Mouse (Mus musculus): Measurements from ENCODE around the gene 4833427G06Rik. TPM values are rescaled to one million over a fixed set of nuclear protein-coding genes. Genes with fewer than 3 reads are reported as not detected.
A peak's percentile ranks its signal among the peaks of the same experiment; 100 is the strongest.

4833427G06Rik gene
- total and polyA plus RNA-seq, 3 experiments, result not detected

- TF ChIP-seq CTCF (IDR thresholded peaks at IDR 0.05 in 2 of 3, conservative IDR thresholded peaks at IDR 0.05 in 1 of 3; ENCODE audit: control insufficient read depth in 1 of 3, insufficient read depth in 1 of 3, low read depth in 2 of 3, low read length in 3 of 3, poor library complexity in 1 of 3, severe bottlenecking in 1 of 3), result peak in 2 of 3 experiments; percentile 41 to 84; a peak in 4 of 6 replicates
- TF ChIP-seq JUND (IDR thresholded peaks at IDR 0.05; ENCODE audit: low read depth, low read length), result no peak
- TF ChIP-seq CHD1 (IDR thresholded peaks at IDR 0.05; ENCODE audit: low read depth, low read length), result no peak
- TF ChIP-seq USF1 (IDR thresholded peaks at IDR 0.05; ENCODE audit: low read depth, low read length), result no peak
- no peak for TF ChIP-seq TAL1 (IDR thresholded peaks at IDR 0.05; ENCODE audit: low read length)
- TF ChIP-seq NELFE (IDR thresholded peaks at IDR 0.05; ENCODE audit: low read depth, low read length), result no peak
- TF ChIP-seq GATA1 (IDR thresholded peaks at IDR 0.05; ENCODE audit: low read depth, low read length), result peak; percentile 91
- TF ChIP-seq ZNF384 (IDR thresholded peaks at IDR 0.05; ENCODE audit: low read depth, low read length), result peak; percentile 59
- TF ChIP-seq ZMIZ1 (IDR thresholded peaks at IDR 0.05; ENCODE audit: low read depth, low read length), result no peak
- TF ChIP-seq POLR2AphosphoS5 (IDR thresholded peaks at IDR 0.05; ENCODE audit: borderline replicate concordance, low read depth, low read length), result no peak
- TF ChIP-seq POLR2AphosphoS2 (IDR thresholded peaks at IDR 0.05; ENCODE audit: low read length), result no peak
- no peak for TF ChIP-seq MAX (IDR thresholded peaks at IDR 0.05; ENCODE audit: low read length)
Measured at GRCm38 (mm10) chr9:51052180-51052579, 49.7 kb downstream of the 4833427G06Rik start (continued).

- Histone ChIP-seq H3K4me1 (ENCODE audit: control insufficient read depth in 1 of 2, insufficient read depth in 2 of 2, low read length in 2 of 2) (peaks cover 0 to 3% of the 10 kb centered on the region in 2 experiments; a peak in 1 of 4 replicates), H3K9me3 (replicated peaks; ENCODE audit: insufficient read depth, low read length) (no peaks in the 10 kb centered on the region), H3K27me3 (ENCODE audit: control insufficient read depth in 1 of 2, insufficient read depth in 2 of 2, low read length in 2 of 2) (no peaks in the 10 kb centered on the region), H3K36me3 (ENCODE audit: control insufficient read depth in 1 of 2, insufficient read depth in 2 of 2, low read length in 2 of 2) (no peaks in the 10 kb centered on the region), H3K27ac (ENCODE audit: control insufficient read depth, low read depth, low read length) (no peak overlapping the region), H3K4me3 (ENCODE audit: control insufficient read depth in 1 of 2, insufficient read depth in 1 of 2, low read depth in 2 of 2, low read length in 2 of 2) (no peak overlapping the region), H3K9ac (ENCODE audit: control insufficient read depth, low read depth, low read length, poor library complexity, severe bottlenecking) (no peak overlapping the region), H3K79me2 (ENCODE audit: control insufficient read depth, insufficient read depth, low read length, poor library complexity) (no peaks in the 10 kb centered on the region)
- TF ChIP-seq MYB (IDR thresholded peaks at IDR 0.05; ENCODE audit: low read depth, low read length) (no peak), USF1 (IDR thresholded peaks at IDR 0.05; ENCODE audit: low read depth, low read length) (no peak), CHD1 (IDR thresholded peaks at IDR 0.05; ENCODE audit: low read depth, low read length) (no peak), TBP (IDR thresholded peaks at IDR 0.05; ENCODE audit: low read depth, low read length) (no peak), EP300 (IDR thresholded peaks at IDR 0.05; ENCODE audit: low read depth in 1 of 2, low read length in 2 of 2) (no peak), E2F4 (IDR thresholded peaks at IDR 0.05; ENCODE audit: borderline replicate concordance, low read depth, low read length) (no peak), ZKSCAN1 (IDR thresholded peaks at IDR 0.05; ENCODE audit: low read depth, low read length) (no peak), MEF2A (IDR thresholded peaks at IDR 0.05; ENCODE audit: extremely low read depth, insufficient replicate concordance, low read depth, low read length, poor library complexity, severe bottlenecking) (no peak), ZMIZ1 (IDR thresholded peaks at IDR 0.05; ENCODE audit: low read depth, low read length) (no peak)
- no peak for DNase-seq (ENCODE audit: low read depth, low spot score)
Measured at GRCm38 (mm10) chr9:51042136-51042535, 59.7 kb downstream of the 4833427G06Rik start.

GRCm38 (mm10) chr9:51041491-51041980 is 60.3 kb downstream of the 4833427G06Rik start:
- Histone ChIP-seq H3K79me2 (ENCODE audit: control insufficient read depth, insufficient read depth, low read length, poor library complexity) (no peaks in the 10 kb centered on the region), H3K9me3 (replicated peaks; ENCODE audit: insufficient read depth, low read length) (no peaks in the 10 kb centered on the region), H3K36me3 (ENCODE audit: control insufficient read depth in 1 of 2, insufficient read depth in 2 of 2, low read length in 2 of 2) (no peaks in the 10 kb centered on the region; a peak in 1 of 4 replicates), H3K27me3 (ENCODE audit: control insufficient read depth in 1 of 2, insufficient read depth in 2 of 2, low read length in 2 of 2) (no peaks in the 10 kb centered on the region), H3K4me3 (ENCODE audit: control insufficient read depth in 1 of 2, insufficient read depth in 1 of 2, low read depth in 2 of 2, low read length in 2 of 2) (no peak overlapping the region), H3K27ac (ENCODE audit: control insufficient read depth, low read depth, low read length) (no peak overlapping the region), H3K4me1 (ENCODE audit: control insufficient read depth in 1 of 2, insufficient read depth in 2 of 2, low read length in 2 of 2) (peaks cover 0 to 5% of the 10 kb centered on the region in 2 experiments; a peak in 1 of 4 replicates), H3K9ac (ENCODE audit: control insufficient read depth, low read depth, low read length, poor library complexity, severe bottlenecking) (no peak overlapping the region)
- TF ChIP-seq ZMIZ1 (IDR thresholded peaks at IDR 0.05; ENCODE audit: low read depth, low read length), result no peak
- TF ChIP-seq BHLHE40 (IDR thresholded peaks at IDR 0.05; ENCODE audit: borderline replicate concordance, low read depth, low read length), result no peak
- TF ChIP-seq KAT2A (conservative IDR thresholded peaks at IDR 0.05; ENCODE audit: low read depth, low read length), result no peak
- TF ChIP-seq GABPA (IDR thresholded peaks at IDR 0.05; ENCODE audit: low read depth, low read length), result no peak
- no peak for TF ChIP-seq TCF12 (IDR thresholded peaks at IDR 0.05; ENCODE audit: low read depth, low read length)
- TF ChIP-seq MAX (IDR thresholded peaks at IDR 0.05; ENCODE audit: low read length), result no peak
- no peak for TF ChIP-seq ZNF384 (IDR thresholded peaks at IDR 0.05; ENCODE audit: low read depth, low read length)
- no peak for TF ChIP-seq MYB (IDR thresholded peaks at IDR 0.05; ENCODE audit: low read depth, low read length)
- no peak for TF ChIP-seq UBTF (IDR thresholded peaks at IDR 0.05; ENCODE audit: borderline replicate concordance, insufficient read depth, low read depth, low read length)
- TF ChIP-seq RCOR1 (IDR thresholded peaks at IDR 0.05; ENCODE audit: low read depth, low read length), result no peak
- no peak for TF ChIP-seq HCFC1 (IDR thresholded peaks at IDR 0.05; ENCODE audit: low read depth, low read length)
- no peak for TF ChIP-seq GATA1 (IDR thresholded peaks at IDR 0.05; ENCODE audit: low read depth, low read length)
- TF ChIP-seq CHD1 (IDR thresholded peaks at IDR 0.05; ENCODE audit: low read depth, low read length), result no peak
- DNase-seq (ENCODE audit: low read depth, low spot score), result no peak

All from MEL (cell line).